Mouse (Mus musculus): ENCODE data around the gene Cd2ap. TPM values are rescaled to one million over a fixed set of nuclear protein-coding genes. Genes with fewer than 3 reads are reported as not detected.

Gene Cd2ap
- 37.4 and 42.6 TPM in 2 replicates for polyA plus RNA-seq (2015; fragmentation: Nextera tagmentation; extraction: Ambion mirVana)

GRCm38 (mm10) chr17:42876001-42876903 is at the start of gene Cd2ap:
Gene Cd2ap (minus strand): TSS chr17:42876665.
- WGBS: under 1% methylated on average over 76 of the region's 94 CpGs
- TF ChIP-seq CTCF (IDR thresholded peaks at IDR 0.05; ENCODE audit: low read depth): peak; percentile 32; the same call in 1 of the 2 replicates
- Histone ChIP-seq H3K4me3 (ENCODE audit: low read depth, low read length) (peak within 1 kb of the TSS; percentile 75), H3K9me3 (ENCODE audit: control insufficient read depth) (no peaks in the 10 kb centered on the region), H3K27me3 (replicated peaks; ENCODE audit: control insufficient read depth, insufficient read depth, low read length) (no peaks in the 10 kb centered on the region), H3K4me1 (replicated peaks; ENCODE audit: control insufficient read depth, insufficient read depth, low read length) (peaks cover 3% of the 10 kb centered on the region; the same call in 1 of the 2 replicates), H3K27ac (ENCODE audit: low read depth, low read length) (peak within 1 kb of the TSS; percentile 98), H3K36me3 (ENCODE audit: control insufficient read depth, insufficient read depth) (no peaks in the 10 kb centered on the region), H3K4me2 (replicated peaks; ENCODE audit: low read depth) (peak within 1 kb of the TSS; percentile 85), H3K9ac (ENCODE audit: low read depth, low read length) (peak within 1 kb of the TSS; percentile 92)
- ATAC-seq: peak; percentile 92

- H3K4me3 ChIP-seq (ENCODE audit: low read depth, low read length): no peak overlapping the region
- WGBS: 88% methylated on average over 5 of the region's 5 CpGs
- no peak for TF ChIP-seq CTCF (IDR thresholded peaks at IDR 0.05; ENCODE audit: low read depth)
- H3K4me1 ChIP-seq (replicated peaks; ENCODE audit: control insufficient read depth, insufficient read depth, low read length): no peaks in the 10 kb centered on the region
- H3K9me3 ChIP-seq (ENCODE audit: control insufficient read depth): no peaks in the 10 kb centered on the region
- ATAC-seq: no peak
- H3K9ac ChIP-seq (ENCODE audit: low read depth, low read length): no peak overlapping the region
- H3K27ac ChIP-seq (ENCODE audit: low read depth, low read length): no peak overlapping the region
- no peaks in the 10 kb centered on the region for H3K36me3 ChIP-seq (ENCODE audit: control insufficient read depth, insufficient read depth)
- H3K4me2 ChIP-seq (replicated peaks; ENCODE audit: low read depth): no peak overlapping the region
- H3K27me3 ChIP-seq (replicated peaks; ENCODE audit: control insufficient read depth, insufficient read depth, low read length): no peaks in the 10 kb centered on the region
These were observed 48.3 kb upstream of the Cd2ap start for GRCm38 (mm10) chr17:42924731-42925130.

- Histone ChIP-seq H3K4me3 (ENCODE audit: low read depth, low read length) (no peak overlapping the region), H3K4me2 (replicated peaks; ENCODE audit: low read depth) (no peak overlapping the region), H3K27ac (ENCODE audit: low read depth, low read length) (no peak overlapping the region), H3K27me3 (replicated peaks; ENCODE audit: control insufficient read depth, insufficient read depth, low read length) (no peaks in the 10 kb centered on the region), H3K36me3 (ENCODE audit: control insufficient read depth, insufficient read depth) (no peaks in the 10 kb centered on the region), H3K9ac (ENCODE audit: low read depth, low read length) (no peak overlapping the region), H3K4me1 (replicated peaks; ENCODE audit: control insufficient read depth, insufficient read depth, low read length) (no peaks in the 10 kb centered on the region), H3K9me3 (ENCODE audit: control insufficient read depth) (no peaks in the 10 kb centered on the region)
- WGBS: 72% methylated on average over 9 of the region's 9 CpGs
- ATAC-seq: no peak
- TF ChIP-seq CTCF (IDR thresholded peaks at IDR 0.05; ENCODE audit: low read depth): no peak
These were observed 42.3 kb upstream of the Cd2ap start for GRCm38 (mm10) chr17:42918810-42919209.

- 85% methylated on average over 7 of the region's 7 CpGs for WGBS
- H3K27me3 ChIP-seq (replicated peaks; ENCODE audit: control insufficient read depth, insufficient read depth, low read length): no peaks in the 10 kb centered on the region
- no peak overlapping the region for H3K27ac ChIP-seq (ENCODE audit: low read depth, low read length)
- no peak for ATAC-seq
- no peak overlapping the region for H3K4me3 ChIP-seq (ENCODE audit: low read depth, low read length)
- H3K36me3 ChIP-seq (ENCODE audit: control insufficient read depth, insufficient read depth): no peaks in the 10 kb centered on the region
- peak; percentile 34; the same call in 1 of the 2 replicates for TF ChIP-seq CTCF (IDR thresholded peaks at IDR 0.05; ENCODE audit: low read depth)
- H3K9me3 ChIP-seq (ENCODE audit: control insufficient read depth): no peaks in the 10 kb centered on the region
- H3K4me2 ChIP-seq (replicated peaks; ENCODE audit: low read depth): no peak overlapping the region
- H3K4me1 ChIP-seq (replicated peaks; ENCODE audit: control insufficient read depth, insufficient read depth, low read length): no peaks in the 10 kb centered on the region
- H3K9ac ChIP-seq (ENCODE audit: low read depth, low read length): no peak overlapping the region
These were observed 38.3 kb upstream of the Cd2ap start for GRCm38 (mm10) chr17:42914726-42915125.

DNA sequence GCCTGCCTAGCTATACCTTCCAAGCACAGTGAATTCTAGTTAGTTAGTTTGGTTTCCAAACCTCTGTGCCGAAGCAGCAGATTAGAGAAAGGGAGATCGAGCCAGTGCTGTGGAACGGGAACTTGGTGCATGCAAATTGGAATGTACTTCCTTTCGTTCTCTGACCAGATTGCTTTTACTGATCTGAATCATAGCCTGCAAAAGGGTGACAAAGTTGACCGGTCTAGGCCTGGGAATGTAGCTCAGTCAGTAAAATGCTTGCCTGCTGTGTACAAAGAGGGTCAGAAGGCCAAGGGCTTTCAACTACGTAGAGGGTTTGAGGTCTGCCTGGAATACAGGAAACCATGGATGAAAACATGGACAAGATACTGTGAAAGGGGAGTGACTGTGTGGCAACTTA is 35.7 kb upstream of the Cd2ap start:
- no peak overlapping the region for H3K27ac ChIP-seq (ENCODE audit: low read depth, low read length)
- no peak overlapping the region for H3K4me3 ChIP-seq (ENCODE audit: low read depth, low read length)
- H3K4me2 ChIP-seq (replicated peaks; ENCODE audit: low read depth): no peak overlapping the region
- H3K36me3 ChIP-seq (ENCODE audit: control insufficient read depth, insufficient read depth): no peaks in the 10 kb centered on the region
- no peak overlapping the region for H3K9ac ChIP-seq (ENCODE audit: low read depth, low read length)
- H3K27me3 ChIP-seq (replicated peaks; ENCODE audit: control insufficient read depth, insufficient read depth, low read length): no peaks in the 10 kb centered on the region
- 58% methylated on average over 6 of the region's 6 CpGs for WGBS
- no peak for TF ChIP-seq CTCF (IDR thresholded peaks at IDR 0.05; ENCODE audit: low read depth)
- no peaks in the 10 kb centered on the region for H3K4me1 ChIP-seq (replicated peaks; ENCODE audit: control insufficient read depth, insufficient read depth, low read length)
- no peak for ATAC-seq
- no peaks in the 10 kb centered on the region for H3K9me3 ChIP-seq (ENCODE audit: control insufficient read depth)

DNA sequence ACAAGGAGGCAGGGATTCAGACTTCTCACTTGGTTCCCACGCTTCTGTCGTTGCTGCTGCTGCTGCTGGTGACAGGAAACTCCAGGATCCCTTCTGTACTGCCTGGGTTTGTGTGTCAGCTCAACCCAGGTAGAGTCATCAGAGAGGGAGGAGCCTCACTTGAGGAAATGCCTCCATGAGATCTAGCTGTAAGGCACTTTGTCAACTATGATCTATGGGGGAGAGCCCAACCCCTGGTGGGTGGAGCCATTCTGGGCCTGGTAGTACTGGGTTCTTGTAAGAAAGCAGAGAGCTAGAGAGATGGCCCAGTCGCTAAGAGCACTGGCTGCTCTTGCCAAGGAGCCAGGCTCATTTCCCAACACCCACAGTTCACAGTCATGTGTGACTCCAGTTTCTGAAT is 34.0 kb upstream of the Cd2ap start:
- Histone ChIP-seq H3K27ac (ENCODE audit: low read depth, low read length) (0 out of 2 replicates have a peak overlapping the region, but pooled peaks have one; percentile 72), H3K4me2 (replicated peaks; ENCODE audit: low read depth) (no peak overlapping the region), H3K4me3 (ENCODE audit: low read depth, low read length) (no peak overlapping the region), H3K9ac (ENCODE audit: low read depth, low read length) (no peak overlapping the region), H3K27me3 (replicated peaks; ENCODE audit: control insufficient read depth, insufficient read depth, low read length) (no peaks in the 10 kb centered on the region), H3K9me3 (ENCODE audit: control insufficient read depth) (no peaks in the 10 kb centered on the region), H3K4me1 (replicated peaks; ENCODE audit: control insufficient read depth, insufficient read depth, low read length) (no peaks in the 10 kb centered on the region), H3K36me3 (ENCODE audit: control insufficient read depth, insufficient read depth) (no peaks in the 10 kb centered on the region)
- TF ChIP-seq CTCF (IDR thresholded peaks at IDR 0.05; ENCODE audit: low read depth): no peak
- 56% methylated on average over 3 of the region's 3 CpGs for WGBS
- no peak for ATAC-seq

All from intestine, postnatal 0 days (tissue).